Mouse (Mus musculus) C2C12 (cell line): Measurements from ENCODE around the gene Tvp23a.

ENCODE experiments used
- CEBPB ChIP-seq: IDR thresholded peaks from one replicate; pipeline ENCODE4 v1.6.1; 2011; ENCODE audit warnings: low read depth, mild to moderate bottlenecking, control low read depth, moderate library complexity
- CTCF ChIP-seq: IDR thresholded peaks from one replicate; pipeline ENCODE4 v1.5.1; 2011; ENCODE audit not compliant: control insufficient read depth, insufficient read depth, insufficient read length
- MAX ChIP-seq: IDR thresholded peaks from one replicate; pipeline ENCODE4 v1.6.1; 2011; ENCODE audit warnings: mild to moderate bottlenecking, control low read depth
- MYOD1 ChIP-seq: IDR thresholded peaks from one replicate; pipeline ENCODE4 v1.6.1; 2011; ENCODE audit warnings: low read depth; ENCODE audit not compliant: control insufficient read depth, insufficient read length
- MYOG ChIP-seq: IDR thresholded peaks from one replicate; pipeline ENCODE4 v1.6.1; 2011; ENCODE audit not compliant: control insufficient read depth, insufficient read length; ENCODE audit errors: extremely low read depth

GRCm38 (mm10) chr16:10468201-10468600 is 21.0 kb upstream of the Tvp23a start:
- no peak for TF ChIP-seq CTCF
- no peak for TF ChIP-seq MAX
- no peak for TF ChIP-seq MYOG
- TF ChIP-seq CEBPB, result no peak
- TF ChIP-seq MYOD1, result no peak
